Mouse (Mus musculus) testis, adult 2 months (tissue): ENCODE measurements around the gene Oas2.
A peak's percentile ranks its signal among the peaks of the same experiment; 100 is the strongest.

Experiments
- CTCF ChIP-seq: fragments of 200-500 bp; IDR thresholded peaks from 2 replicates; pipeline ENCODE4 v1.5.1; 2012; ENCODE audit warnings: low read depth, mild to moderate bottlenecking, inconsistent platforms, low read length, moderate library complexity; ENCODE audit not compliant: control insufficient read depth, insufficient read depth, insufficient replicate concordance
- POLR2A ChIP-seq: fragments of 200-500 bp; IDR thresholded peaks from 2 replicates; pipeline ENCODE4 v1.6.1; 2012; ENCODE audit warnings: low read depth, mild to moderate bottlenecking, inconsistent platforms, low read length, moderate library complexity; ENCODE audit not compliant: control insufficient read depth

DNA sequence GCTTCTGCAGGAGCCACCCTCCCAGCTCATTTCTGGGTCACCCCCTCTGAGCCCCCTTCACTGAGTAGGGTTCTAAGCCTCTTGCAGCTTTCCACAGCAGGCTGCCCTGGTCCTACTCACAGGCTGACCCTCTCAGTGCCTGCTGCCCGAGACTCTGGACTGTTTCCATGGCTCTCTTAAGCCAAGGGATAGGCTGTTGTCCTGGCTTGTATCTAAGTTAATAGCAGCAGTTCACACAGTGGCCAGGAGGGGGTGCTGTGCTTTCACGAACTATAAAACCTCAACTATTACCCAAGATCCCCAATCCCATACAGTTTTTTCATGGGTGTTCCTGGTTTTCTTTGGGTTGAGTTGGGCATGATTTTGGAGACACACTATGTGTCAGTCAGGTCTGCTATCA is 43.4 kb upstream of the Oas2 start:
- peak; percentile 50 for TF ChIP-seq CTCF
- TF ChIP-seq POLR2A, result no peak
